Mouse (Mus musculus) thymus, postnatal 25 days (tissue): ENCODE measurements at regions not wholly inside any gene's neighbourhood (a gene's known extent, or its start where the extent isn't known, plus 50 kb on each side); places are given as distances from the start of the nearest gene placed in this dataset.

Experiments used
- DNase-seq: peaks from one replicate; pipeline ENCODE4 v3.0.0; 2022

GRCm38 (mm10) chr5:11983452-11983851 is 65.6 kb downstream of the 4933402N22Rik start:
- no peak for DNase-seq

- no peak for DNase-seq
Measured at GRCm38 (mm10) chr5:11989140-11989539, 71.3 kb downstream of the 4933402N22Rik start.

GRCm38 (mm10) chr5:12000777-12001176 is 82.9 kb downstream of the 4933402N22Rik start:
- DNase-seq, result no peak

GRCm38 (mm10) chr5:12006473-12006872 is 88.6 kb downstream of the 4933402N22Rik start:
- no peak for DNase-seq

- no peak for DNase-seq
Measured at GRCm38 (mm10) chr5:12016332-12016731, 98.5 kb downstream of the 4933402N22Rik start.

GRCm38 (mm10) chr5:12020489-12020888 is 102.6 kb downstream of the 4933402N22Rik start:
- no peak for DNase-seq

GRCm38 (mm10) chr5:12024705-12025383 is 107.0 kb downstream of the 4933402N22Rik start:
- no peak for DNase-seq

GRCm38 (mm10) chr5:12030002-12030401 is 112.2 kb downstream of the 4933402N22Rik start:
- peak; percentile 13 for DNase-seq

GRCm38 (mm10) chr5:12049806-12050205 is 132.0 kb downstream of the 4933402N22Rik start:
- no peak for DNase-seq

GRCm38 (mm10) chr5:12080191-12080590 is 162.3 kb downstream of the 4933402N22Rik start:
- DNase-seq, result no peak

GRCm38 (mm10) chr5:12093680-12094079 is 175.8 kb downstream of the 4933402N22Rik start:
- DNase-seq, result no peak

GRCm38 (mm10) chr5:12116587-12117354 is 198.9 kb downstream of the 4933402N22Rik start:
- DNase-seq, result no peak

- no peak for DNase-seq
Measured at GRCm38 (mm10) chr5:12124935-12125334, 207.1 kb downstream of the 4933402N22Rik start.

- DNase-seq, result no peak
Measured at GRCm38 (mm10) chr5:12127484-12128265, 209.8 kb downstream of the 4933402N22Rik start.

- no peak for DNase-seq
Measured at GRCm38 (mm10) chr5:12138961-12139360, 221.1 kb downstream of the 4933402N22Rik start.

- no peak for DNase-seq
Measured at GRCm38 (mm10) chr5:12153295-12153694, 229.9 kb upstream of the Sema3d start.

- DNase-seq, result no peak
Measured at GRCm38 (mm10) chr5:12154551-12155091, 228.6 kb upstream of the Sema3d start.

- no peak for DNase-seq
Measured at GRCm38 (mm10) chr5:12191681-12192080, 191.5 kb upstream of the Sema3d start.

GRCm38 (mm10) chr5:12207452-12207851 is 175.7 kb upstream of the Sema3d start:
- no peak for DNase-seq

- DNase-seq, result no peak
Measured at GRCm38 (mm10) chr5:12209631-12210030, 173.6 kb upstream of the Sema3d start.

GRCm38 (mm10) chr5:12213448-12213847 is 169.7 kb upstream of the Sema3d start:
- DNase-seq, result no peak

GRCm38 (mm10) chr5:12219424-12220107 is 163.6 kb upstream of the Sema3d start:
- DNase-seq, result no peak

- DNase-seq, result no peak
Measured at GRCm38 (mm10) chr5:12222622-12223021, 160.6 kb upstream of the Sema3d start.
